Mouse (Mus musculus) intestine, postnatal 0 days (tissue): ENCODE data around the gene Snx14. TPM values are rescaled to one million over a fixed set of nuclear protein-coding genes. Genes with fewer than 3 reads are reported as not detected.
A peak's percentile ranks its signal among the peaks of the same experiment; 100 is the strongest.

Experiments used
- ATAC-seq: fragments of 200-750 bp; cut with Nextera tagmentation; 2 replicates; pipeline ENCODE4 v1.8.0; 2017; ENCODE audit warnings: mild to moderate bottlenecking, moderate TSS enrichment, moderate library complexity
- H3K27ac ChIP-seq: fragments of 300-500 bp; sonication (generic); 2 replicates; pipeline ENCODE4 v1.5.1; 2014; ENCODE audit warnings: mild to moderate bottlenecking, low read depth, low read length, moderate library complexity
- H3K27me3 ChIP-seq: fragments of 300-500 bp; sonication (generic); replicated peaks from 2 replicates; pipeline ENCODE4 v1.6.1; 2014; ENCODE audit warnings: low read length, mixed read lengths; ENCODE audit not compliant: control insufficient read depth, insufficient read depth
- H3K36me3 ChIP-seq: fragments of 300-500 bp; sonication (generic); 2 replicates; pipeline ENCODE4 v1.6.1; 2014; ENCODE audit warnings: mild to moderate bottlenecking, moderate library complexity; ENCODE audit not compliant: control insufficient read depth, insufficient read depth
- H3K4me1 ChIP-seq: fragments of 300-500 bp; sonication (generic); replicated peaks from 2 replicates; pipeline ENCODE4 v1.6.1; 2014; ENCODE audit warnings: antibody characterized with exemption, low read length, mixed read lengths; ENCODE audit not compliant: control insufficient read depth, insufficient read depth
- H3K4me2 ChIP-seq: fragments of 300-500 bp; sonication (generic); replicated peaks from 2 replicates; pipeline ENCODE4 v1.6.1; 2014; ENCODE audit warnings: low read depth, mild to moderate bottlenecking, moderate library complexity
- H3K4me3 ChIP-seq: fragments of 300-500 bp; sonication (generic); 2 replicates; pipeline ENCODE4 v1.5.1; 2014; ENCODE audit warnings: low read depth, low read length
- H3K9ac ChIP-seq: fragments of 300-500 bp; sonication (generic); 2 replicates; pipeline ENCODE4 v1.6.1; 2014; ENCODE audit warnings: mild to moderate bottlenecking, low read depth, low read length
- H3K9me3 ChIP-seq: fragments of 300-500 bp; sonication (generic); 2 replicates; pipeline ENCODE4 v1.6.1; 2016; ENCODE audit warnings: mixed run types; ENCODE audit not compliant: control insufficient read depth
- CTCF ChIP-seq: sonication (generic); IDR thresholded peaks from 2 replicates; pipeline ENCODE4 v1.5.1; 2016; ENCODE audit warnings: low read depth, mild to moderate bottlenecking, control low read depth, antibody characterized with exemption, moderate library complexity
- WGBS: fragments of 180-500 bp; shearing (Covaris S2); extraction: QIAGEN DNeasy Blood & Tissue Kit; methylation state at CpG from one replicate; pipeline ENCODE4 v1.1.7; 2014; 5-methylcytosine and 5-hydroxymethylcytosine counted together
- polyA plus RNA-seq: library from polyadenylated mRNA; unstranded; fragments of >200 nt; fragmentation: Nextera tagmentation; extraction: Ambion mirVana; gene quantifications from 2 replicates; pipeline ENCODE4 v1.2.1, GENCODE M21; 2015

Snx14 gene
- polyA plus RNA-seq, 1 experiment from 2014 or later = 18.4 TPM

DNA sequence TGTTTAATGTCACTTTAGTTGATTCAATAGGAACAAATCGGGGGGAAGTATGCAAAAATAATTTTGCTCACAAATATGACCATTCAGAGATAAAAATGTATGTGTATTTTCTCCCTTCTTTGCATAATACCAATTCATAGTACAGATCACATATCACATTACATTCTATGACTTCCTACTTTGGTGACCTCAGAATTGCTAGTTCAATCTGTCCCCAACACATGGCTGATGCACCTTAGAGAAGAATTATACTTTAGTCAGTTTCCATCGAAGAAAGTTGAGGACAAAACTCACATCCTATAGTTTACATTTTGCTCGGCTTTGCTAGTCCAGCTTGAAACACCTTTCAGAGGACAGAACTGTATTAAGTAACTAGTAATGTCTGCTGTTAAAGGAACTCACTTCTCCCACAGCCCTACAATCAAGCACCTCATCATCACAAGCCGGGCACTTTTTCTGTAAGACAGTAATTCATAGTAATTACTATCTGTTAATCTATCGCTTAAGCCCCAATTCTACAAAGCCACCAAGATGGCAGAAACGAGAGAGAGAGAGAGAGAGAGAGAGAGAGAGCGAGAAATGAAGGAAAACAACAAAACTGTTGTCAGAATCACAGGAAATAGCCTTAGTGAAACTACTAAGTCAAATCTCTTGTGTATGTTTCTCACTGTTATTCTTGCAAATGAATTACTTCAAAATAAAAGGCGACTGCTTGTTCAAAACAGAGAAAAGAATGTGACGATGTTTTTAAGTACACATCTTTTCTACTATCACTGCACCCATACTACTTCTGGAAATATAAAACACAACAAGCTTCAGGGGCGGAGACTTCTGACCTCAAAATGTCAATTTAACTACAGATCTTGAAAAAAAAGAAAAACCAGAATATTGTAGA is 1.2 kb downstream of the Snx14 start:
- H3K4me1 ChIP-seq = peaks cover 3% of the 10 kb centered on the region; the same call in 1 of the 2 replicates
- H3K27me3 ChIP-seq = no peaks in the 10 kb centered on the region
- H3K27ac ChIP-seq = 0 out of 2 replicates have a peak overlapping the region, but pooled peaks have one; percentile 96
- peak overlapping the region; percentile 66 for H3K9ac ChIP-seq
- peak overlapping the region; percentile 89 for H3K4me2 ChIP-seq
- TF ChIP-seq CTCF = no peak
- no peaks in the 10 kb centered on the region for H3K9me3 ChIP-seq
- no peak for ATAC-seq
- no peaks in the 10 kb centered on the region for H3K36me3 ChIP-seq
- WGBS = 30% methylated on average over 10 of the region's 10 CpGs
- H3K4me3 ChIP-seq = peak overlapping the region; percentile 76

DNA sequence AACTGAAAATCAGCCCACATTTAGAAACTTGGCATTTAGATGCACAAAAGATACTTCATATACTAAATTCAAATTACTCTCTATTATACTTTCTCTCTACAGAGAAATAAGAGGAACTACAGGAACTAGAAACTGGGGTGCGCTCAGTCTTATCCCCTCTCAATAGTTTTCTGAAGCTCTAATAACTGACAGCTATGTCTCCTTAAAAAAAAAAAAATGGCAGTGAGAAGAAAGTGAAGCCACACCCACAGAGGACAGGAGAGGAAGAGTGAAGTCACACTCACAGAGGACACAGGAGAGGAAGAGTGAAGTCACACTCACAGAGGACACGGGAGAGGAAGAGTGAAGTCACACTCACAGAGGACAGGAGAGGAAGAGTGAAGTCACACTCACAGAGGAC is 14.4 kb downstream of the Snx14 start:
- no peaks in the 10 kb centered on the region for H3K9me3 ChIP-seq
- no peak for ATAC-seq
- no peaks in the 10 kb centered on the region for H3K27me3 ChIP-seq
- H3K27ac ChIP-seq = no peak overlapping the region
- H3K4me2 ChIP-seq = no peak overlapping the region
- H3K9ac ChIP-seq = no peak overlapping the region
- no peak overlapping the region for H3K4me3 ChIP-seq
- no peaks in the 10 kb centered on the region for H3K4me1 ChIP-seq
- H3K36me3 ChIP-seq = peaks cover 8% of the 10 kb centered on the region; the same call in 1 of the 2 replicates
- no peak for TF ChIP-seq CTCF
- whole genome bisulfite sequencing = 81% methylated on average over 2 of the region's 2 CpGs

DNA sequence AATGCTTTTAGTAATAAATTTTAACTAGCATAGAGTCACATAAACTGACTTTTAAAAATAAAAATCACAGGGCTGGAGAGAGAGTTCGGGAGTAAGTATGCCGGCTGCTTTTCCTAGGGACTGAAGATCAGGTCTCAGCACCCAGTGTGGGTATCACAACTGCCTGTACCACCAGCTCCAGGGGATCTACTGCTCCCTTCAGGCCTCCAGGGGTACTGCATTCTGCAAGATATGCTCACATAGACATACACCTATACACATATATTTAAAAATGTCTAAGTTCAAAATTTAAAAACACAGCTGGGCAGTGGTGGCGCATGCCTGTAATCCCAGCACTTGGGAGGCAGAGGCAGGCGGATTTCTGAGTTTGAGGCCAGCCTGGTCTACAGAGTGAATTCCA is 16.3 kb downstream of the Snx14 start:
- Histone ChIP-seq H3K9me3 (no peaks in the 10 kb centered on the region), H3K36me3 (peaks cover 8% of the 10 kb centered on the region; the same call in 1 of the 2 replicates), H3K4me1 (no peaks in the 10 kb centered on the region), H3K27me3 (no peaks in the 10 kb centered on the region), H3K9ac (no peak overlapping the region), H3K4me2 (no peak overlapping the region), H3K4me3 (no peak overlapping the region), H3K27ac (no peak overlapping the region)
- WGBS = 98% methylated on average over 4 of the region's 4 CpGs
- no peak for ATAC-seq
- TF ChIP-seq CTCF = peak; percentile 24; the same call in 1 of the 2 replicates

DNA sequence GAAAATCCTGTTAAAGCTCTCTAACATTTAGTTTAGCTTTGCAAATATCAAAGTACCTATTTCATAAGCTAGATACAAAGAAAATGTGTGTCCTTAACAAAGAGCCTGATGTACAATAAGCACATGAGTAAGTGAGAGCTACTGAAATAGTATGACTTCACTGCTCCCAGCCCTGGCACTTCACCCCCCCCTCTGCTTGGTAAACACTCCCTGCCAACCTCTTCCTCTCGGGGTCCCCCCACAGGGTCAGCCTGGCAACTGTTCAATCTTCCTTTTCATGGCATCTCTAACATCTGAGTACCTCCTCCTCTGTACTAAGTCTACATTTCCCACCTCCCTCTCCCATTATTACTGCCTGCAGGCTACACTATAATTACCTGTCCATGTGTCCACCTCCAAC is 22.0 kb downstream of the Snx14 start:
- no peaks in the 10 kb centered on the region for H3K4me1 ChIP-seq
- no peak for ATAC-seq
- no peak overlapping the region for H3K27ac ChIP-seq
- H3K36me3 ChIP-seq = peaks cover 15% of the 10 kb centered on the region
- no peak overlapping the region for H3K9ac ChIP-seq
- WGBS = 86% methylated on average over 1 of the region's 1 CpGs
- no peaks in the 10 kb centered on the region for H3K9me3 ChIP-seq
- no peak overlapping the region for H3K4me2 ChIP-seq
- H3K27me3 ChIP-seq = no peaks in the 10 kb centered on the region
- H3K4me3 ChIP-seq = no peak overlapping the region
- no peak for TF ChIP-seq CTCF

DNA sequence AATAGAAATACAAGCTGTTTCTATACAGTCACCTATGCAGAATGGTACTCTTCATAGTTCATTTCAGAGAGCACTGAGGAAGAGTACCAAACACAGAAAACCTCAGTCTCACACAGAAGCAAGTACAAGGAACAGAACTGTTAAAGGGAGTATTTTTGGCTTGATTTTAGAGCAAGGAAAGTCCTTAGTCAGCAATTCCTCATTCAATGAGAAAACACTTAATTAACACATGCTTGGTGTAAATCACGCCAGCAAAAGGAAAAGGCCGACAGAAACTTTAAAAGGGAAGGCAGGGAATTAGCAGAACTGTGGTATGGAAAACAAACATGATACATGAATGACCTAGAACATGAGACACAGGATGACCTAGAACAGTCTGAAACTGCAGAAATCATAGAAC is 28.8 kb downstream of the Snx14 start:
- ATAC-seq = no peak
- TF ChIP-seq CTCF = no peak
- Histone ChIP-seq H3K27ac (no peak overlapping the region), H3K4me1 (no peaks in the 10 kb centered on the region), H3K9ac (no peak overlapping the region), H3K9me3 (no peaks in the 10 kb centered on the region), H3K4me2 (no peak overlapping the region), H3K36me3 (peaks cover 14% of the 10 kb centered on the region), H3K4me3 (no peak overlapping the region), H3K27me3 (no peaks in the 10 kb centered on the region)
- 99% methylated on average over 2 of the region's 2 CpGs for WGBS

DNA sequence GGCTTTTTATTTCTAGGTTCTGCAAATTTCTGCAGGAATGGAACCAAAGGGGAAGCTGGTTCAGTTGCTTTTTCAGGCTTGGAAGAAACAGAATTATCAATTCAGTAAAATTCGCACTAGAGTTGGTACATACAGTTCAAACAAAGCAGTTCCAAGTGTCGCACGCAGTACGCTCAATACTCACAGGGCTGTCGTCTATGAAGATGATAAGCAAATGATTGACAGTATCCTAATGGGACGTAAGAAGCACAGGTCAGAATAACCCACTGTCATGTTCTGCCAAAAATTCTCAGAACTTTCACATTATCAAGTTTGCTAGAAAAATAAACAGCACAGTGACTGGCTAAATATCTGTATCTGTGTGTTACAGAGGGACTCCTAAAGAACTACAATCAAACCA is 34.2 kb downstream of the Snx14 start:
- Histone ChIP-seq H3K27me3 (no peaks in the 10 kb centered on the region), H3K27ac (no peak overlapping the region), H3K4me2 (no peak overlapping the region), H3K4me1 (no peaks in the 10 kb centered on the region), H3K4me3 (no peak overlapping the region), H3K9me3 (no peaks in the 10 kb centered on the region), H3K36me3 (peaks cover 27% of the 10 kb centered on the region), H3K9ac (no peak overlapping the region)
- ATAC-seq = no peak
- WGBS = 88% methylated on average over 6 of the region's 6 CpGs
- no peak for TF ChIP-seq CTCF
